Mouse (Mus musculus): ENCODE results near the gene Cacng7.
"Not testable (repeated sequence)": the region's sequence is repeated elsewhere in the genome, so short reads cannot be mapped to it uniquely, and the experiment has no call there.

Gene Cacng7

GRCm38 (mm10) chr7:3389444-3390412, 57.0 kb downstream of the Cacng7 start:
- no peak for DNase-seq (ENCODE audit: low read depth, low spot score)

GRCm38 (mm10) chr7:3390413-3391080, 57.8 kb downstream of the Cacng7 start, which contains the start of gene Cacng8:
Cacng8 (plus strand) TSS chr7:3390683.
- no peak for DNase-seq (ENCODE audit: low read depth, low spot score)

GRCm38 (mm10) chr7:3391081-3391451, 58.3 kb downstream of the Cacng7 start:
- no peak for DNase-seq (ENCODE audit: low read depth, low spot score)

GRCm38 (mm10) chr7:3391809-3392208, 59.1 kb downstream of the Cacng7 start:
- DNase-seq (ENCODE audit: low read depth, low spot score) = no peak

GRCm38 (mm10) chr7:3397355-3397754, 64.6 kb downstream of the Cacng7 start:
- no peak for DNase-seq (ENCODE audit: low read depth, low spot score)

- no peak for DNase-seq (ENCODE audit: low read depth, low spot score)
Observed at GRCm38 (mm10) chr7:3397797-3398196, 65.0 kb downstream of the Cacng7 start.

GRCm38 (mm10) chr7:3398363-3398762, 65.6 kb downstream of the Cacng7 start:
- not testable (repeated sequence) for DNase-seq (ENCODE audit: low read depth, low spot score)

GRCm38 (mm10) chr7:3399937-3400336, 67.2 kb downstream of the Cacng7 start:
- DNase-seq (ENCODE audit: low read depth, low spot score) = no peak

GRCm38 (mm10) chr7:3409729-3410520, 77.2 kb downstream of the Cacng7 start:
- no peak for DNase-seq (ENCODE audit: low read depth, low spot score)

GRCm38 (mm10) chr7:3411160-3411941, 78.6 kb downstream of the Cacng7 start:
- peak; percentile 5 for DNase-seq (ENCODE audit: low read depth, low spot score)

GRCm38 (mm10) chr7:3412036-3412435, 79.3 kb downstream of the Cacng7 start:
- no peak for DNase-seq (ENCODE audit: low read depth, low spot score)

- no peak for DNase-seq (ENCODE audit: low read depth, low spot score)
Observed at GRCm38 (mm10) chr7:3414888-3415287, 82.1 kb downstream of the Cacng7 start.

- no peak for DNase-seq (ENCODE audit: low read depth, low spot score)
Observed at GRCm38 (mm10) chr7:3415378-3415777, 82.6 kb downstream of the Cacng7 start.
